In the genomic region with DNA sequence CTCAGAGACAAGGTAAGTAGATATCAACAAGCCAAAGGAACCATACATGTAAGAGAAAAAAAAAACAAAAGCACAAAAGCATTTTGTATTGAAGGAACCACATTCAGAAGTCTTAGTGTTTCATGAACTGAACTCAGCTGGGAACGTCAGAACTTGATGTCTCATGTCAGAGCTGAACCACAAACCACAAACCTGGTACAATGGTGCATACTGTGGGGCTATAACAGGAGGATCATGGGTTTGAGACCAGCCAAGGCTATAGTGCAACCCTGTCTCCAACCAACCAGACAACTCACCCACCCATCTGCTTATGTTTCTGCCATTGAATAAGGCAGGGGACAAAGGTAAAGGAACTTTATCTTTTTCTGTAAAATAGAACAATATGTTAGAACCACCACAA, we compare ENCODE assay signal across 19 mouse cellular contexts.
DNase-seq lines count a peak whose midpoint lies in the region; TF ChIP-seq lines count a peak whose summit lies in the region.
"Had no signal": no experiment of that assay in that cellular context is flagged by ENCODE, and none has a peak within 500 bp of the region (broad histone marks: within the 10 kb centered on the region; RNA-seq: fewer than 3 reads in every experiment).

No protein-coding gene starts in this region.

- H3K27ac ChIP-seq in gastrocnemius, adult 2 months: peak overlapping the region; percentile 84; the same call in 1 of the 2 replicates
- peak overlapping the region; percentile 91 for H3K27ac ChIP-seq in bone marrow macrophage, adult 2 months (ENCODE audit: insufficient read depth, low read depth, low read length)
- H3K27ac ChIP-seq: embryonic facial prominence, embryonic 13.5 days; forebrain, embryonic 13.5 days; heart, embryonic 15.5 days; hindbrain, embryonic 13.5 days; hindbrain, postnatal 0 days had no signal

- peaks cover 61% of the 10 kb centered on the region for H3K4me1 ChIP-seq in bone marrow macrophage, adult 2 months (ENCODE audit: control insufficient read depth, insufficient read depth, low read length)
- H3K4me1 ChIP-seq: embryonic facial prominence, embryonic 13.5 days; hindbrain, embryonic 13.5 days had no signal

- no peak for TF ChIP-seq POLR2A in bone marrow macrophage, adult 2 months (IDR thresholded peaks at IDR 0.05; ENCODE audit: borderline replicate concordance, low read depth, low read length)

- DNase-seq in gastrocnemius, adult 2 months: no peak
- DNase-seq in gastrocnemius, postnatal 36 days: no peak
- DNase-seq in thymus, postnatal 10 days (ENCODE audit: low spot score in 2 of 2): peak; percentile 34 to 35
- no peak for DNase-seq in frontal cortex, postnatal 14 days (ENCODE audit: low spot score in 2 of 2)
- no peak for DNase-seq in ovary, postnatal 10 days (ENCODE audit: low spot score)
- DNase-seq in spleen, postnatal 36 days (ENCODE audit: low spot score in 2 of 2): no peak
- DNase-seq: adrenal gland, postnatal 10 days; cerebellum, adult 11-12 months; cerebellum, adult 9-10 months; cerebellum, postnatal 25 days; forebrain, postnatal 0 days; heart, adult 18-20 months; heart, postnatal 14 days had no signal

- no peak overlapping the region for H3K4me3 ChIP-seq in gastrocnemius, adult 2 months
- H3K4me3 ChIP-seq in bone marrow macrophage, adult 2 months (ENCODE audit: insufficient read depth, low read length): no peak overlapping the region
- H3K4me3 ChIP-seq: embryonic facial prominence, embryonic 13.5 days; forebrain, embryonic 13.5 days; heart, embryonic 15.5 days; hindbrain, embryonic 13.5 days had no signal

- intact Hi-C loops in gastrocnemius, adult 2 months (cut with DNase I): no loop called here
- intact Hi-C loops in gastrocnemius, postnatal 36 days (cut with DNase I): no loop called here

- no peak for TF ChIP-seq CTCF in gastrocnemius, adult 2 months (IDR thresholded peaks at IDR 0.05)
- no peak for TF ChIP-seq CTCF in bone marrow macrophage, adult 2 months (IDR thresholded peaks at IDR 0.05; ENCODE audit: low read depth, low read length)

Comparison
In these comparisons a context has a peak if more than half of its experiments do, and no peak if none do; other contexts are left out.
1. DNase-seq: peak in thymus, postnatal 10 days (2 of 2); none in gastrocnemius, adult 2 months (single experiment), gastrocnemius, postnatal 36 days (0 of 2), frontal cortex, postnatal 14 days (0 of 2), ovary, postnatal 10 days (single experiment) and spleen, postnatal 36 days (0 of 2).